Mouse (Mus musculus): ENCODE results near the gene P2ry6. TPM values are rescaled to one million over a fixed set of nuclear protein-coding genes. Genes with fewer than 3 reads are reported as not detected.

The P2ry6 gene
- polyA plus RNA-seq, 1 experiment from 2014 or later, result 9.9 TPM

Other genes with a start within 250 kb of the P2ry6 start
- gene Relt, start 111.2 kb downstream of the P2ry6 start, polyA plus RNA-seq (2015; fragmentation: Nextera tagmentation; extraction: Ambion mirVana), result 3.6 and 4.6 TPM in 2 replicates
- gene Arhgef17, start 42.5 kb downstream of the P2ry6 start, polyA plus RNA-seq (2015; fragmentation: Nextera tagmentation; extraction: Ambion mirVana), result 10.8 TPM in 2 replicates
- 3.9 and 4.9 TPM in 2 replicates for gene P2ry2, start 38.2 kb upstream of the P2ry6 start, polyA plus RNA-seq (2015; fragmentation: Nextera tagmentation; extraction: Ambion mirVana)
- gene Fchsd2, start 118.2 kb upstream of the P2ry6 start, polyA plus RNA-seq (2015; fragmentation: Nextera tagmentation; extraction: Ambion mirVana), result 20.0 and 22.5 TPM in 2 replicates